Mouse (Mus musculus): ENCODE data around the gene Rpusd2. TPM values are rescaled to one million over a fixed set of nuclear protein-coding genes. Genes with fewer than 3 reads are reported as not detected.
A peak's percentile ranks its signal among the peaks of the same experiment; 100 is the strongest.

Rpusd2 gene
- 2.0 and 2.1 TPM in 2 replicates for polyA plus RNA-seq (2015; fragmentation: Nextera tagmentation; extraction: Ambion mirVana)

DNA sequence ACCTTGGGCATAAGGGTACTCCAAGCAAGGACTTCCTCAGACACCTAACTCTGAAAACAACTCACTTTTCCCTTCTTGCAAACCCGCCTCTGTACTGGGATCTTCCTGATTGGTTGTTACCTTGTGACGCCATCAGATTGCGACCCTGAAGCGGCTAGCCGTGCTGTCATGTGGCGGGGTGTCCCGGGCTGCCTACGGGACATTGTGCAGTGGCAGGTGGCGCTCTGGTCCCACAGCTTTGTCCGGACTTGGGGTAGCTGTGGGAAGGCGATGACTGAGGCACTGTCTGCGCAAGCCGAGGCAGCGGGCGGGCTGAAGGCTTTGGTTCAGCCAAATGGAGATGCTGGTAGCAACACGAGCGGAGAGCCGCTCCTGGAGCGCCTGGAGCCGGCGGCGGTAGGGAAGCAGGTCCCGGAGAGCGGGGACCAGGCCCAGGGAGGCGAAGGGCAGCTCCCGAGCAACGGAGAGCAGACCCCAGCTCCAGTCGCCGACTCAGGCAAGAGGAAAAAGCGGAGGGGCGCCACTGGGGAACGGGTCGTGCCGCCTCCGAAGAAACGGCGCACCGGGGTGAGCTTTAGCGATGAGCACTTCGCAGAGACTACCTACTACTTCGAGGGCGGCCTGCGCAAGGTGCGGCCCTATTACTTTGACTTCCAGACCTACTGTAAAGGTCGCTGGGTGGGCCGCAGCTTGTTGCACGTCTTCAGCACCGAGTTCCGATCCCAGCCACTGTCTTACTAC, at the start of gene Rpusd2:
TSS of gene Rpusd2 (plus strand) at position 135 of the 741 bp plus-strand sequence.
- peak within 1 kb of the TSS; percentile 88 for H3K9ac ChIP-seq (ENCODE audit: low read depth, low read length)
- H3K9me3 ChIP-seq (replicated peaks; ENCODE audit: control insufficient read depth, low read length): no peaks in the 10 kb centered on the region
- peak within 1 kb of the TSS; percentile 89 for H3K4me2 ChIP-seq (ENCODE audit: low read depth, low read length)
- under 1% methylated on average over 49 of the region's 49 CpGs for WGBS (ENCODE audit: insufficient replicate concordance)
- peak within 1 kb of the TSS; percentile 89 for H3K4me3 ChIP-seq (ENCODE audit: low read depth, low read length)
- H3K27me3 ChIP-seq (ENCODE audit: control insufficient read depth, insufficient read depth, low read depth, low read length): no peaks in the 10 kb centered on the region
- peak within 1 kb of the TSS; percentile 80 for H3K27ac ChIP-seq (ENCODE audit: low read length)
- peaks cover 15% of the 10 kb centered on the region for H3K36me3 ChIP-seq (ENCODE audit: control insufficient read depth, insufficient read depth)
- ATAC-seq (ENCODE audit: low read depth): peak; percentile 97
- H3K4me1 ChIP-seq (ENCODE audit: control insufficient read depth, low read depth, low read length): peaks cover 11% of the 10 kb centered on the region

DNA sequence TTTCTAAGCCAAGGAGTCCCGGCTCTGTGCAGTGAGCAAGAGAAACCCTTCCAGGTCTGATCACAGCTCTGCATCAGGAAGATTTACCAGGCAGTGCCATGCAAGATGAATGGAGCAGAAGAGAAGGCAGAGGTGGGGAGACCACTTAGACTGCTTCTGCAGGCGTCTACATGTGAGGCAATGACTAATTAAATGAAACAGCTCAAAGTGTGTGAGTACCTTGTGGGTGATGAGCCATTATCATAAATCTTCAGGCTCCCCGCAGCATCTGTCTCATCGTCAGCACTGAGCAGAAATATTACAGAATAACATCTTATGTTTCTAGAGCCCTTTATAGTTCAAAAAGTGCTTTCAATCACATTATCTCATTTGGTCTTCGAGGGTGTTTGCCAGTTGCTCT, 39.1 kb upstream of the Rpusd2 start:
- H3K27ac ChIP-seq (ENCODE audit: low read length): no peak overlapping the region
- no peak overlapping the region for H3K4me2 ChIP-seq (ENCODE audit: low read depth, low read length)
- no peaks in the 10 kb centered on the region for H3K36me3 ChIP-seq (ENCODE audit: control insufficient read depth, insufficient read depth)
- WGBS (ENCODE audit: insufficient replicate concordance): 52% methylated on average over 5 of the region's 5 CpGs
- no peak overlapping the region for H3K4me3 ChIP-seq (ENCODE audit: low read depth, low read length)
- H3K9me3 ChIP-seq (replicated peaks; ENCODE audit: control insufficient read depth, low read length): no peaks in the 10 kb centered on the region
- H3K9ac ChIP-seq (ENCODE audit: low read depth, low read length): no peak overlapping the region
- H3K4me1 ChIP-seq (ENCODE audit: control insufficient read depth, low read depth, low read length): no peaks in the 10 kb centered on the region
- no peak for ATAC-seq (ENCODE audit: low read depth)
- H3K27me3 ChIP-seq (ENCODE audit: control insufficient read depth, insufficient read depth, low read depth, low read length): peaks cover 19% of the 10 kb centered on the region

DNA sequence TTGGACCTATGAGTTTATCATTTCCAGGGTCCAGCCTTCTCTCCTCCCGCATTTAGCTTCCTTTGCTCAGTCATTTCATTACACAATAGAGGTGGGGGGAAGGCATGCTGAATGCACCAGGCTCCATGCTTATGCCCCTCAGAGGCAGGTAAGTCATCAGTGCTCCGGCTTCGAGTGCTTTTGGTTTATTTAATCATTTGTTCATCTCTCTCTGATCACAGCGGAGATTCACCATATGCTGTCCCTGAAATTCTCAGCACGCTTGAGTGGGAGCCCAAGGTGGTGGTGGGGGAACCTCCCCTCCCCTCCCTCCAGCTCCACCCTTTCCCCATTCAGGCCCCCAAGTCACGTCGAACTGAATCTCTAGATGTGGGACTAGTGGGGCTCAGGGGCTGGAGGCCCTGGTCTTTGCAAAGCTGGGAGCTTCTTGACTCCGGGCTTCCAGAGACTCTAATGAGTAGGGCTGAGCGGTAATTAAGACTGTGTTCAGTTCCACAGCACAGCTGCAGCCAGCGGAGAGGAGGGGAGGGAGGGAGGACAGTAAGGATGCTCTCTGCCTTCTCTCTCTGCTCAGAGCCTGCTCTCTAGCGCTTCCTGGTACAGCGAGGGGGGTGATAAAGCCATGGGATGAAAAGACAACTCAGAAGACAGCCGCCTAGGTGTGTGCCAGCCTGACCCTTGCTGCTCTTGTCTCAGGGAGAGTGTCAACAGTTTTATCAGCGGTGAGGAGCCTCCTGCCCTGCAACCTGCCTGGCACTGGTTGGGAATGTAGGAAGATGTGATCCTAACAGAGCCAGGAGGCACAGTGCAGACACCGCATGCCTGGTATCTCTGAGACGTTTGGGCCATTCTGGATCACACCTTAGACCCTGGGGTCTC, 38.4 kb upstream of the Rpusd2 start:
- ATAC-seq (ENCODE audit: low read depth): no peak
- WGBS (ENCODE audit: insufficient replicate concordance): 41% methylated on average over 16 of the region's 16 CpGs
- H3K27me3 ChIP-seq (ENCODE audit: control insufficient read depth, insufficient read depth, low read depth, low read length): peaks cover 19% of the 10 kb centered on the region

DNA sequence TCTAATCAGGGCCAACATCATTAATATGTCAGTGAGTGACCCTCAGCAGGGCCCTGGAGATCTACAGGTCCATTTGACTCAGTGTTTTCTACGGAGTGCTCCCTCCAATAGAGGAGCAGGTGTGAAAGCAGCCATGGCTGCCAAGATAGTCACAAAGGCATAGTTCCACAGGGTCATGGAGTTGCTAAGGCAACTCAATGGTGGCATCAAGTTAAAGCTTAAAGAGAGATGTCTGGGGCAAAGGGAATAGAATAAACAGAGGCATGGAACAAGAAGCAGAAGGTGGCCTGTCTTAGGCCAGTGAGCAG, 37.8 kb upstream of the Rpusd2 start:
- ATAC-seq (ENCODE audit: low read depth): no peak
- Histone ChIP-seq H3K4me3 (ENCODE audit: low read depth, low read length) (no peak overlapping the region), H3K27me3 (ENCODE audit: control insufficient read depth, insufficient read depth, low read depth, low read length) (peaks cover 19% of the 10 kb centered on the region), H3K4me2 (ENCODE audit: low read depth, low read length) (no peak overlapping the region), H3K4me1 (ENCODE audit: control insufficient read depth, low read depth, low read length) (no peaks in the 10 kb centered on the region), H3K9me3 (replicated peaks; ENCODE audit: control insufficient read depth, low read length) (no peaks in the 10 kb centered on the region), H3K9ac (ENCODE audit: low read depth, low read length) (no peak overlapping the region), H3K27ac (ENCODE audit: low read length) (no peak overlapping the region), H3K36me3 (ENCODE audit: control insufficient read depth, insufficient read depth) (no peaks in the 10 kb centered on the region)
- WGBS (ENCODE audit: insufficient replicate concordance): 74% methylated on average over 1 of the region's 1 CpGs

More for the DNA sequence above, 38.4 kb upstream of the Rpusd2 start:
- Histone ChIP-seq H3K4me2 (ENCODE audit: low read depth, low read length) (no peak overlapping the region), H3K27ac (ENCODE audit: low read length) (no peak overlapping the region), H3K9me3 (replicated peaks; ENCODE audit: control insufficient read depth, low read length) (no peaks in the 10 kb centered on the region), H3K4me1 (ENCODE audit: control insufficient read depth, low read depth, low read length) (no peaks in the 10 kb centered on the region), H3K36me3 (ENCODE audit: control insufficient read depth, insufficient read depth) (no peaks in the 10 kb centered on the region), H3K4me3 (ENCODE audit: low read depth, low read length) (no peak overlapping the region), H3K9ac (ENCODE audit: low read depth, low read length) (no peak overlapping the region)

DNA sequence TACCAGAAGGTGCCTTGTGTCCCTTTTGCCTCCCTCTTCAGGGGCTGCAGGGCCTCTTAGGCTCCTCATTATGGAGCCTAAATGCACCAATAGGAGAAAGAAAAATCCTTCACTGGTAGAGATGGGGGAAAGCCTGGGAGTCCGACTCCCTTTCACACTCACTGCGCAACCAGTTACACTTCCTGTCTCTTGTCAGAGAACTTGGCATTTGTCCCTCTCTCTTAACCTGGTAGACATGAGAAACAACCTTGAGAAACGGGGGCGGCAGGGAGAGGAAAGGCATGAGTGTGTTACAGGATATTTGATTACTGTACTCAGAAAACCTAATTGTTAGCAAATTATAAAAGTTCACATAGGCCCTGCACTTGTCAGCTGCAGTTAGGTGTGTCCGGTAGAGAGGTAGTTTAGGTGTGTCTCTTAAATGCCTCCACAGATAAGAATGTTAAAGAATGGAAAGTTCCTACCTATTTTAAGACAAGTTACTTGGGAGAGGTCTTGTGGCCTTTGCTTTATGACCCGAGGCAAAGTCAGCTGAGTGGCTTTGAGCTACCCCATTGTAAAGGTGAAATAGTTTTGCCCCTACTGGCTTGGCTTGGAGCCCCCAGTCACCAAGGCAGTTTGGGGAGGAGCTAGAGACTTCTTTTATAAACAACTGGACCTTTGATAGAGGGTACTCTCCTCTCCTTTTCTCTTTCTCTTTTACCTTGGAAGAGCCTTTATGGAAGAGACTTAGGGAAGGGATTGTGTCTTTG, 36.3 kb upstream of the Rpusd2 start:
- 47% methylated on average over 6 of the region's 6 CpGs for WGBS (ENCODE audit: insufficient replicate concordance)
- Histone ChIP-seq H3K36me3 (ENCODE audit: control insufficient read depth, insufficient read depth) (no peaks in the 10 kb centered on the region), H3K4me3 (ENCODE audit: low read depth, low read length) (no peak overlapping the region), H3K27me3 (ENCODE audit: control insufficient read depth, insufficient read depth, low read depth, low read length) (peaks cover 19% of the 10 kb centered on the region), H3K4me2 (ENCODE audit: low read depth, low read length) (no peak overlapping the region), H3K4me1 (ENCODE audit: control insufficient read depth, low read depth, low read length) (no peaks in the 10 kb centered on the region), H3K9me3 (replicated peaks; ENCODE audit: control insufficient read depth, low read length) (no peaks in the 10 kb centered on the region), H3K27ac (ENCODE audit: low read length) (no peak overlapping the region), H3K9ac (ENCODE audit: low read depth, low read length) (no peak overlapping the region)
- no peak for ATAC-seq (ENCODE audit: low read depth)

DNA sequence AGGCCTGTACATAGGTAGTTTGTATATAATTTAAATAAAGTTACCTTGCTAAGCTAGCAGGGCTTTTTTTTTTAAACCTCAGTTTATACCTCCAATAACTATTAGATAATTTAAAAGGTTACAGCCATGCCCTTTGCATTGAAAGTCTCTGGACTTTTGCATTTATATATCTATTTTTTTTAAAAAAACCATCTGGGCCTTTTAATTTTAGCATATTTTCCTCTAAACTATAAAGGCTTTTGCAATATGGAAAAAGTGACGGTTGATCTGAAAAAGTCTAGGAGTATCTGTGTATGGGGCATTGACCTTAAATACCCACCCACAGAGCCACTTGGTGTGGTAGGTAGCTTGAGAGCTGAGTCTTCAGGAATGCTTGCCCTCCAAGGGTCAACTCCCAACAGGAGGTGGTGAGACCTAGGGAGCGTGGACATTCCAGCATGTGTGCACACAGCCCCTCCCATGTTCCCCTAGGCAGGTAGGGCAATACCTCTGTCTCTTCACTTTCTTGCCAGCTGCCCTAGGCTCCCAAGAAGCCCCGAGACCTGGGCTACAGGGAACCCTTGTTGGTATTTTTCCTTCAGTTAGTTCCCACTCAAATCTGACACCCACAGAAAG, 35.5 kb upstream of the Rpusd2 start:
- H3K4me1 ChIP-seq (ENCODE audit: control insufficient read depth, low read depth, low read length): no peaks in the 10 kb centered on the region
- 56% methylated on average over 3 of the region's 3 CpGs for WGBS (ENCODE audit: insufficient replicate concordance)
- no peak overlapping the region for H3K4me2 ChIP-seq (ENCODE audit: low read depth, low read length)
- H3K9ac ChIP-seq (ENCODE audit: low read depth, low read length): no peak overlapping the region
- no peak overlapping the region for H3K27ac ChIP-seq (ENCODE audit: low read length)
- no peaks in the 10 kb centered on the region for H3K9me3 ChIP-seq (replicated peaks; ENCODE audit: control insufficient read depth, low read length)
- no peak overlapping the region for H3K4me3 ChIP-seq (ENCODE audit: low read depth, low read length)
- peaks cover 19% of the 10 kb centered on the region for H3K27me3 ChIP-seq (ENCODE audit: control insufficient read depth, insufficient read depth, low read depth, low read length)
- ATAC-seq (ENCODE audit: low read depth): no peak
- H3K36me3 ChIP-seq (ENCODE audit: control insufficient read depth, insufficient read depth): no peaks in the 10 kb centered on the region

DNA sequence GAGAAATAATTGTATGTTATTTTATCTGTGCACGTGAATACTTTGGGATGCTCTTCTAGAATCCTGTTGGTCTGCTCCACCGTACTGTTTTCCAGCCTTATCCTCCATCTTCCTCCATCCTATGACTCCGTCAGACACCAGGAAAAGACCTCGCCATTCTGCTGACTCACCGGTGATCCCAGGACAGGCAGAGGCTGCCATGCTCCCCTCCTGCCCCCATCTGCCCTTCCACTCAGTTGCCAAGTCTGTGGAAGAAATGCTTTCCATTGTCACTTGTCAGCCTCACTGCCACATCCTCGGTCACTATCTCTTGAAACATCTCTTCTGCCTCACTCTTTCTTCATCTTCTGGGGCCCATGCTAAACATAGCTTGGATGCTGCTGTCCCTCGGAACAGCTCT, 27.7 kb upstream of the Rpusd2 start:
- WGBS (ENCODE audit: insufficient replicate concordance): 61% methylated on average over 7 of the region's 7 CpGs
- Histone ChIP-seq H3K4me2 (ENCODE audit: low read depth, low read length) (no peak overlapping the region), H3K4me1 (ENCODE audit: control insufficient read depth, low read depth, low read length) (no peaks in the 10 kb centered on the region), H3K4me3 (ENCODE audit: low read depth, low read length) (no peak overlapping the region), H3K9ac (ENCODE audit: low read depth, low read length) (no peak overlapping the region), H3K36me3 (ENCODE audit: control insufficient read depth, insufficient read depth) (no peaks in the 10 kb centered on the region), H3K9me3 (replicated peaks; ENCODE audit: control insufficient read depth, low read length) (no peaks in the 10 kb centered on the region), H3K27me3 (ENCODE audit: control insufficient read depth, insufficient read depth, low read depth, low read length) (peaks cover 2% of the 10 kb centered on the region; the same call in 1 of the 2 replicates), H3K27ac (ENCODE audit: low read length) (no peak overlapping the region)
- no peak for ATAC-seq (ENCODE audit: low read depth)

DNA sequence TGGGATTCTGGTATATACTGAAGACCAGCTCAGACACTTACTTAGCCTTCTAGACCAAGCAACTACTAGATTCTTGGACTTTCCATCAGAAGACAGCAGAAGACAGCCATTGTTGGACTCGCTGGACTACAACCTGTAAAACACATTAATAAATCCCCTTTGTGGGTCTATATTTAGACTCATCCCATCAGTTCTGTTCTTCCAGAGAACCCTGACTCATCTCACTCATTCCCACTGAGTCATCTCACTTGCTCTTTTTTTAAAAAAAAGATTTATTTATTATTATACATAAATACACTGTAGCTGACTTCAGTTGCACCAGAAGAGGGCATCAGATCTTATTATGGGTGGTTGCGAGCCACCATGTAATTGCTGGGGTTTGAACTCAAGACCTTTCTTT, 25.2 kb upstream of the Rpusd2 start:
- no peak overlapping the region for H3K9ac ChIP-seq (ENCODE audit: low read depth, low read length)
- no peak overlapping the region for H3K4me2 ChIP-seq (ENCODE audit: low read depth, low read length)
- no peak overlapping the region for H3K27ac ChIP-seq (ENCODE audit: low read length)
- no peaks in the 10 kb centered on the region for H3K36me3 ChIP-seq (ENCODE audit: control insufficient read depth, insufficient read depth)
- peaks cover 2% of the 10 kb centered on the region; the same call in 1 of the 2 replicates for H3K27me3 ChIP-seq (ENCODE audit: control insufficient read depth, insufficient read depth, low read depth, low read length)
- ATAC-seq (ENCODE audit: low read depth): no peak
- H3K4me3 ChIP-seq (ENCODE audit: low read depth, low read length): no peak overlapping the region
- no peaks in the 10 kb centered on the region for H3K9me3 ChIP-seq (replicated peaks; ENCODE audit: control insufficient read depth, low read length)
- WGBS (ENCODE audit: insufficient replicate concordance): 67% methylated on average over 2 of the region's 2 CpGs
- H3K4me1 ChIP-seq (ENCODE audit: control insufficient read depth, low read depth, low read length): no peaks in the 10 kb centered on the region

All from liver, embryonic 16.5 days (tissue).